Mouse (Mus musculus): ENCODE data around the gene Tmem35b. TPM values are rescaled to one million over a fixed set of nuclear protein-coding genes. Genes with fewer than 3 reads are reported as not detected.

Gene Tmem35b
- total RNA-seq, 1 experiment from 2014 or later: 9.9 TPM

DNA sequence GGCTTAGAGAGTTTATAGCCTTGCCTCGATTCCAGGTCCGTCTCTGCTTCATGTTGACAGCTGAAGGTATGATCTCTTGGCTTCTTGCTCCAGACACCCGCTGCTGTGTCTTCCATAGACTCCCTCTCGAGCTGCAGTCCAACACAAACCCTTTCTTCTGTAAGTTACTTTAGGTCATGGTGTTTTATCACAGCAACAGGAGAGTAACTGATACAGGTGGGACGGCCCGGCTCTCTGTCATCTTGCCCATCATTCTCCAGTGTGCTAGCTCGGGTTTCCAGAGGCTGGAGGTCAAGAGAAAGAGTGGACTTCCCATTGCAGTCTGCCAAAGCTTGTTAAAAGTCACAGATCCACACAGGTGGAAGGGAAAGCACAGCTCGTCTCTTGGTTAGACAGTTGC is 40.4 kb downstream of the Tmem35b start:
- ATAC-seq (replicated peaks; ENCODE audit: insufficient number of reproducible peaks, low FRiP score, low TSS enrichment, poor library complexity, severe bottlenecking): no peak

DNA sequence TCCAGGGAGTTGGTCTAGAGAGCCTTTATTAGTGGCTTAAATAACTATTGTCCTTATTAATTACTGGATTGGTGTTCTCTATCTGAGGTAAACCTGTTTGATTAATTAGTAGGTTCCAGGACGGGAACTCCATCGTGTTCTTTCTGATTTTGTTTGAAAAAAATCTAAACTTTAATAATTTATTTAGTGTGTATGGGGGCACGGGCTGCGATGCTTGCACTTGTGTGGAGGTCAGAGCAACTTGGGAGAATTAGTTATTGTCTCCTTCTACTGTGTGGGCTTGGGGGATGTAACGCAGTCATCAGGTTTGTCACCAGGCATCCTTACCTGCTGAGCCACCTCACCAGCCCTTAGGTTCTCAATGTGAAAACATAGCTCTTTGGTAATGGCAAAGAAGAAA is 43.6 kb downstream of the Tmem35b start:
- ATAC-seq (replicated peaks; ENCODE audit: insufficient number of reproducible peaks, low FRiP score, low TSS enrichment, poor library complexity, severe bottlenecking): no peak

DNA sequence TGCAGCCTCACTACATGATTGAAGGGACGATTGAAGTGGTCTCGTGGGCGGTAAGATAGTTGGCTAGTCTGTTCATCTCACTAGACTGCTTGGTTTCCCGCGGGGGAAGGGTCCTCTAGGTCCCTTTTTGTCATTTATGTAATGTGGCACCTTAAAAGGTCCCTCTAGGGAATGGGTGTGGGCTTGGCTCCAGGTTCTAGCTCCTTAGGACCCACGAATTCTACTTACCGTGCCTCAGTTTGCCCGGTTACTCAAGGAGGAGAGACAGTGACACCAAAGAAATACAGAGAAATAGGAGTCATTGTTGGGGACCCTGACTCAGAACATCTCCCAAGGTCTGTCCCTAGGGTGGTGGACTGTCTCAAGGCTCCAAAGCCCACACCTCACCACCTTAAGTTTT is 44.2 kb downstream of the Tmem35b start:
- no peak for ATAC-seq (replicated peaks; ENCODE audit: insufficient number of reproducible peaks, low FRiP score, low TSS enrichment, poor library complexity, severe bottlenecking)

DNA sequence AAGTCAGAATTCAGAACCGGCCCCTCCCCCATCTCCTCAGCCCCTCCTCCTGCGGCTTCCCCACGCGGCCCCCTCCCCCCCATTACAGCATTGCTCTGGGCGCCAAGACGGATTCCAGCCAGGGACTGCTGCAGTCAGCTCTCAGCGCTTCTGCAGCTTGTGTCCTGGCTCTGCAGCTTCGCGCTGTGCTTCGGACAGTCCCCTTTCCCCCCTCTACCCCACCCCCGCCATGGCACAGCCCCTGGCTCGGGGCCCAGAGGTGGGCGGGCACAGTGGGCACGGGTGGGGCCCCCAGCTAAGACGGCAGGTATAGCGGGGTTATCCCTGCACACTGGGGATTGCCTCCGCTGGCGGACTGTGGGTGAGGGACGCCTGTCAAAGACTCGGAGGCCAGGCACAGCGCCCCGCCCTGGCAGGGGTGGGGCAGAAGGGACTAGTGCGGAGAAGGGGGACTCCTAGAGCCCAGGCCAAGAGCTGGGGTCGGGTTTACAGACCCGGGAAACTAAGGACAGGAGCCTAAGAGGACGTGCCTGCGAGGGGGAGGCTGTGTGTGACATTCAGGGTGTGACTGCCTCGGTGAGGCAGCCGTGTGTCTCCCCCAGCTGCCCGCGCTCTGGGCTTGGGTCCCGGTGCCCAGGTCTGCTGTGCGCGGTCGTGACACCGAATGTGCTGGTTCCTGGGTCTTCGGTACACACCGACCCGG is 44.9 kb downstream of the Tmem35b start:
- ATAC-seq (replicated peaks; ENCODE audit: insufficient number of reproducible peaks, low FRiP score, low TSS enrichment, poor library complexity, severe bottlenecking): peak; percentile 27; the same call in 1 of the 2 replicates

DNA sequence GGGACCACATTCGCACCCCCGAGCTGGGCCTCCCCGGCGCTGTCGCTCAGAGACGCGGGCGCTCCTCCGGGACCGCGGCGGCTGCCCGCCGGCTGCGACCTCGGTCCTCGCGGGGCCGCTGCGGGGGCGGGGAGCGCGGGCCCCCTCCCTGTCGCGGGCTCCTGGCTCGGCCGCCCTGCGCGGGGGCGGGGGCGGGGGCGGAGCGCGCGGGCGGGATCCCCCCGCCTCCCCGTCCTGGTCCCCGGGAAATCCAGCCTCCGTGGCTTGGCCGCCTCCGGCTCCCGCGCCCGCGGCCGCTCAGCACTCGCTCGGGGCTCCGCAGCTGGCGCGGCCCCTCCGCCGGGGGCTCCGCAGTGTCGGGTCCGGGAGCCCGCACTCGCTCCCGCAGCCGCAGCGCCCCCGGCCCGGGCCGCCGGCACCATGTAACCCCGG is 45.4 kb downstream of the Tmem35b start, which contains the start of gene Dlgap3:
Gene Dlgap3, plus strand, starts transcription at position 291 of the 432 bp plus-strand sequence.
- ATAC-seq (replicated peaks; ENCODE audit: insufficient number of reproducible peaks, low FRiP score, low TSS enrichment, poor library complexity, severe bottlenecking): no peak

DNA sequence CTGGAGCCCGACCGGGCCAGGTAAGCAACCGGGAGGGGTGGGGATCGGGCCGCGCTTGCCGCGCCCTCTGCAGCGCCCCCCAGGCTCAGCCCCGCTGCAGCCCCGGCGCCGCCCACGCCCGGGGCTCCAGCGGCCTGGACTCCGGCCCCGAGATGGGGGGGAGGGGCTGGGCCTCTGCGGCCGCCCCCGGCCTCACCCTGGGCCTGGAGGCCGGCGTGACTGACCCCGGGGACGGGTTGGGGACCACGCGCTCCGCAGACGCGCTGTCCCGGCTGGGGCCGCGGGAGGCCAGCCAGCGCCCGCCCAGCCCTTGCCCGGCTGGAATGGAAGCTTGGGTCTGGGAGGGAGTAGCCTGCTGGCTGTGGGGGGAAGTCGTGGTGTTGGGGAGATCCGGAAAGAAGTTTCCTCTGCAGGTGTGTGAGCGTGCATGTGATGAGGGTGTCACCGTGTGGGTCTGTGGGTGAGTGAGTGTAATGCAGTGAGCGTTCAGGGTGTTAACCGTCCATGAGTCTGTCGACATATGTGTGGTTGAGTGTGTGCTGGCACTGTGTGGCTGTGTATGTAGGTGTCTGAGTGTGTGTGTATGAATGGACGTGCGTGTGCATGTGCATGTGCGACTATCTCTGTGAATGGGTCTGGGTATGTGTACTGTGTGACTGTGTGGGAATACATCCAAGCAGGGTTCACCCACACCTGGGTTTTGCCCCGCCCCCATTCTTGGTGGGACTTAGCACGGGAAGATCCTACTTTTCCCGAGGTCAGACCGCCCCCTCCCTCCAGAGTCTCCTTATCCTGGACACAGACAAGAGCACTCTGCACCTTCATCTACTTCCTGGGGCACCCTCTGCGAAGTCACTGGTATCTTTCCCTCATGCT is 46.1 kb downstream of the Tmem35b start:
- ATAC-seq (replicated peaks; ENCODE audit: insufficient number of reproducible peaks, low FRiP score, low TSS enrichment, poor library complexity, severe bottlenecking): 0 out of 2 replicates have a peak, but pooled peaks have one; percentile 22

DNA sequence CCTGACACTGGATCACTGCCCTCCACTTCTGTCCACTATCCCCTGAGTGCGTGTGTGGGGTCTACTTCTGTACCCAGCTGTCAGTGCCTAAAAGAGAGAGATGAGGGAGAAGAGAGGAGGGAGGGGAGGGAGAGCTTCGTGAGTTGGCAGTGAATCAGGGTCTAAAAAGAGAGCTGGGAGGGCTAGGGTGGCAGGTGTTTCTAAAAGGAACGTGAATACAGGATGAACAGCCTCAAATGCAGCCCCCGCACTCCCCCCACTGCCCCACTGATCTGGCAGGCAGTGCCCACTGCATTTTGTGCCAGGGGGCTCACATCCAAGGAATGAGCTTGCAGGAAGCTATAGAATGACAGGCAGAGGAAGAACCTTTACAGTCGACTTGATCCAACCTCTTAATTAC is 47.4 kb downstream of the Tmem35b start:
- ATAC-seq (replicated peaks; ENCODE audit: insufficient number of reproducible peaks, low FRiP score, low TSS enrichment, poor library complexity, severe bottlenecking): no peak

DNA sequence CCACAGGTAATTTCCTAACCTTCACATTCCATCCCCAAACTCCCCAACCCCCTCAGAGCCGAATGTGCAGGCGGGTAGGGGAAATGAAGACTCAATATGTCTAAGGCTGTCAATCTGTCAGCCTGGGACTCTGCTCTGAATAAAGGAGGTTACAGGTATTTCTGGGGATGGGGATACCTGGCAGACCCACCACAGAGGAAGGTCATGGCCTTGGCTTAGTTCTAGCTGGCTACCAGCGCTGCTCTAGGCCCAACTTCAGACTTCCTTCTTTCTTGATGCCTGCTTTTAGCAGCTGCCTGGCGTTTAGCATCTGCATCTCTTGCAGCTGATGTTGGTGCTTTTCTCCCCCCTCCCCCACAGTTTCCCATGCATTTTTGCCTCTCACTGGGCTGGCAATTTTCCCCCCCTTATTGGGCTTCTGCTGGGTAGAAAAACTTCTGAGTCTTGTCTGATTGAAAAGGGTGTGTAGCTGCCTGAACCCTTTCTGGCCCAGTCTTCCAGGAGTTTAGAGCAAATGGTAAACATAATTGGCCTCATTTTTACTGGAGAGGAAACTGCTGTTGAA is 47.9 kb downstream of the Tmem35b start:
- no peak for ATAC-seq (replicated peaks; ENCODE audit: insufficient number of reproducible peaks, low FRiP score, low TSS enrichment, poor library complexity, severe bottlenecking)

DNA sequence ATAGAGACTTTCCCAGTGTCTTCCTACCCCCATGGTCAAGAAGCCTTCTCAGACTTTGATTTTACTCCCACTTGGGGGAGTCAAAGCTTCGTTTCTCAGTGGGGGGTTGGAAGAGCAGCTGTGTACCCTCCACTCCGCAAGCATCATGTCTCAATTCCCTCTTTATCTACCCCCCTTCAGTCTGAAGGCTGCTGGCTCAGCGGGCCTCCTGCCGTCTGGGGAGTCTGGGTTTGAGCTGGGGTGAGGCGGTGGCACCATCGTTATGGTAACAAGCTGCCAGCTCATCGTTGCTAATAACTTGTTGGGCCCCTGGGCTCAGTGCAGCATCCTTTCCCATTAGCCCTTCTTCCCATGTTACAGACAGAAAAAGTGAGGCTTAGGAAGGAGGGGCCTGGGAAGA is 48.6 kb downstream of the Tmem35b start:
- no peak for ATAC-seq (replicated peaks; ENCODE audit: insufficient number of reproducible peaks, low FRiP score, low TSS enrichment, poor library complexity, severe bottlenecking)

DNA sequence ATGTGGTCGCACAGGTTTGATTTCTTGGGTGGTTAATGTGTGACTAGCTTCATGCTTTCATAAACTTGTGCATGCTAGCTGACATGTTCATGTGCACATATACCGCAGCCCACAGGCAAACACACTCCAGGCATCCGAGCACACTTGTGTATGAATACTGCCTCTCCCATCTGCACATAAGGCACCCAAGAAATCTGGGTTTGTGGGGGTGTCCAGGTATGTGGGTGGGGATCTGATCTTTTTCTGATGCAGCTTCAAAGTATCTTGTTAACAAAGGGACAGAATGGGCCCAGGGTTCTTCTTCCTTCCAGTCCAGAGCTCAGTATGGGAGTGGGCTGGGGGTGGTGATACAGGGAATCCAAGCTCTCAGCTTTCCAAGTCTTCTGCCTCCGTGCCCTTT is 49.1 kb downstream of the Tmem35b start:
- no peak for ATAC-seq (replicated peaks; ENCODE audit: insufficient number of reproducible peaks, low FRiP score, low TSS enrichment, poor library complexity, severe bottlenecking)

DNA sequence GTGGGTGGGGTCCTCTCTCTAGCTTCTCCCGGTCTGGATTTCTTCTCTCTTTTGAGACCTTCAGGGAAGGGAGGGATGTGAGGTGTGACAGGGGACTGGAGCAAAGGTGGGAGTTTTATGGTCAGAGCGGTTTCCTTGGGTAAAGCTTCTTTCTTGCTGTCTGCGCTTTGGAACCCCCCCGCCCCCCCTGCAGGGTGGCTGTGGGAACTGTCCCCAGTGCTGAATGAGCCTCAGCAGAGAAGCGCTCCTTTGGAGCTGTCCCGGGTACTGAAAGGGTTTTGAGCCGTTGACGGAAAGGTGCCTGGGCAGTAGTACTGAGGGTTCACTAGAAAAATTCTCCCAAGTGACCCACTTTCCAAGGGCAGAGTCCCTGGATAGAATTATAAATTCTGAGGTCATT is 50.0 kb downstream of the Tmem35b start:
- no peak for ATAC-seq (replicated peaks; ENCODE audit: insufficient number of reproducible peaks, low FRiP score, low TSS enrichment, poor library complexity, severe bottlenecking)

DNA sequence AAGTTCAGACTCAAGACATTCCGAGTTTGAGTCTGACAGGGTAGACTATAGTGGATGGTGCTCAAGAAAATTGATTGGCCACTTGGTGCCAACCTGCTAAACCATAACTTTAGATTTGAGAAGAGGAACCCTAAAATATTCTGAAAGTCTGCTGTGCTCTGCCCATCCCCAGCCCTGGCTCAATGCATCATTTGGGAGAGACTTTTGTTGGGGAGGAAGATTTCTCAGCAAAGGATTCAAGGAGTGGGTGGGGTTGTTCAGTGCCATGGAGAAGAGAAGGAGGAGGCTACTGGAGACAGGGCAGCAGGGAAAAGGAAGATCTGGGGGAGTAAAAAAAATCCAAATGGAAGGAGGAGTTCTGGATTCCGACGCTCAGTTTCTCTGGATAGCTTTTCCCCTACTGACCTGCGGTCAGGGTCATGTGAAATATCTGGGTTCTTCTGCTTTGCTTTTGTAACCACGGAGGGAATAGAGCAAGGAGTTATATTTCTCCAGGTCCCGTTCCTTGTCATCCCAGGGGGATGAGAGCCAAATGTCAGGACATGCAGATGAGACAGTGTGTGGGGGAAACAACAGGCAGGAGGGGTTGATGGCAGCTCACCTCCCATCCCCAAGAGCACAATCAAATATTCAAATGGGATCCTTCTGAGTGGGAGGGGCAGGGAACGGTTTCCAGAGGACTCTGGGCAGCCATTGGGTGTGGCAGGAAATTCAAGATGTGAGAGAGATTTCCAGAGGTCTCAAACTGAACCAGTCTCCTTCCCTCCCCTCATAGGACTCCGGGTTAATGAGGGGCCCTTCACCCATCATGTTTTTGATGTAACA is 50.8 kb downstream of the Tmem35b start:
- ATAC-seq (replicated peaks; ENCODE audit: insufficient number of reproducible peaks, low FRiP score, low TSS enrichment, poor library complexity, severe bottlenecking): no peak

DNA sequence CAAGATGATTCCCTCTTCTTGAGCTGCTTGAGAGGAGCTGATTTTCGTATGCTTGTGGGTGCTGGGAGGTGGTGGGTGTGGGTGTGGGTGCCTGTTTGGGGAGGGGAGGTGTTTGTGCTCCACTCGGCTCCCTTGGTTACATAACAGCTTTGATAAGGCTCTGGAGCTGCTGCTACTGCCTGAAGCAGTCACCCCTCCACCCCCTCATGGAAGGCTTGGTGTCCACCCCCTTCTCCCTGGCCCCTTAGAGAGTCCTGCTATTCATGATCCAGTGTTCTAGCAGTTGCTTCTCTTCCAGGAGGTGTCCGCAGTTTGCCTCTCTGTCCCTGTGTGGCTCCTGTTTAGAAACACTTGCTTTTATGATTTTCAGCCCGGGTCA is 51.4 kb downstream of the Tmem35b start:
- no peak for ATAC-seq (replicated peaks; ENCODE audit: insufficient number of reproducible peaks, low FRiP score, low TSS enrichment, poor library complexity, severe bottlenecking)

DNA sequence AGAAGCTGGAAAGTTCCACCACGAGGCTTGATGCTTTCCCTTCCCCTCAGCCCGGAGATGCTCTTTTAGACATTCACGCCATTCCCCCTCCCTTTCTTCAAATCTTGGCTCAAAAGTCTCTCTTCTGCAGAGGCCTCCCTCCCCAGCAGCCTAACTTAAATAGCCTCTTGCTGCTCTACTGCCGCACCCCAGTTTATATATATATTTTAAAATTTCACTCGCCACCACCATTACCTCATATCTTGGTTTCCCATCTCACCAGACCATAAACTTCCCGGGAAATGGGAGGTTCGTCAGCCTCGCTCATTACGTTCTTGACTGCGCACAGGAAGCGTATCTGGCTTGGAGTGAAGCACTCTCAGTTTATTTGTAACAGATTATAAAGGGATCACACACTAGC is 54.5 kb downstream of the Tmem35b start:
- ATAC-seq (replicated peaks; ENCODE audit: insufficient number of reproducible peaks, low FRiP score, low TSS enrichment, poor library complexity, severe bottlenecking): no peak

DNA sequence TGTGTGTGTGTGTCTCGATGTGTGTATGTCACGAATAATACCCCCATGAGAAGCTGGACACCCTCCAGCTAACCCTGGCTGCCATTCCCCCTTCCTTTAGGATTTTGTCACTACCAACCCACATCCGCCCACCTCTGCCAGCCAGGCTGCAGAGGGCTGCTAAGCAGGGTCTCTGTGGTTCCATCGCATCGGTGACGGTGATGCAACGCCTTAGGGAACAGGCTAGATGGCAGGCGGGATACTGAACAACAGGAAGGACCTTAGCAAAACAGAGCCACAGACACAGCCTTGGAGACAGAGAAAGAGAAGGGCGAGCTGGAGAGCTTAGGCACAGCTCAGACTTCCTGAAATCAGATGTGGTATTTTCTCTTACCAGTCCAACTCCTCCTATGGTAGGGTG is 55.2 kb downstream of the Tmem35b start:
- no peak for ATAC-seq (replicated peaks; ENCODE audit: insufficient number of reproducible peaks, low FRiP score, low TSS enrichment, poor library complexity, severe bottlenecking)
